17 mouse cellular contexts compared by ENCODE assay signal in the genomic region with DNA sequence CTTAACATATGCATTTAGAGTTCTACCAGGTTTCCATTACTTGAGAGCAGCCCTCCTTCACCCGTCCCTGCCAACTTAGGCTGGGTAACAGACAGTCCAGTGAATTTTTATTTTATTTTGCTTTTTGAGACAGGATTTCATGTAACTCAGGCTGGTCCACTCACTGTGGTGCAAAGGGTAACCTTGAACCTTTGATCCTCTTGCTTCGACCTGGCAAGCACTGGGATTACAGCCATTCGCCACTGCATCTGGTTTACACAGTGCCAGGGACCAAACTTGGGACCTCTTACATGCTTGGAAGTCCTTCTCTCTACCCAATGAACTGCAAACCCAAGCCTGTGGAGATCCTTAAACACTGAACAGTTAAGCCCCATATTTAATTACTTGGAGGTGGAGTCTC.
"Had no signal": no experiment of that assay in that cellular context is flagged by ENCODE, and none has a peak within 500 bp of the region (broad histone marks: within the 10 kb centered on the region; RNA-seq: fewer than 3 reads in every experiment).

No protein-coding gene starts in this region.

- H3K27me3 ChIP-seq: hindbrain, embryonic 12.5 days; intestine, embryonic 15.5 days; limb, embryonic 12.5 days had no signal

- H3K36me3 ChIP-seq: heart, embryonic 10.5 days; heart, embryonic 12.5 days; hindbrain, embryonic 10.5 days; hindbrain, embryonic 12.5 days; intestine, embryonic 15.5 days; limb, embryonic 10.5 days; limb, embryonic 12.5 days had no signal

- DNase-seq: gastrocnemius, postnatal 25 days had no signal

- H3K4me2 ChIP-seq: heart, embryonic 12.5 days; hindbrain, embryonic 12.5 days; hindbrain, embryonic 14.5 days; intestine, embryonic 15.5 days; limb, embryonic 12.5 days; liver, embryonic 11.5 days had no signal

- H3K9ac ChIP-seq: heart, embryonic 12.5 days; hindbrain, embryonic 12.5 days; hindbrain, embryonic 14.5 days; intestine, embryonic 15.5 days; limb, embryonic 12.5 days; liver, embryonic 14.5 days had no signal

- H3K9me3 ChIP-seq: heart, embryonic 10.5 days; heart, embryonic 12.5 days; hindbrain, embryonic 10.5 days; hindbrain, embryonic 12.5 days; intestine, embryonic 15.5 days; limb, embryonic 10.5 days; limb, embryonic 12.5 days had no signal

- ATAC-seq: forebrain, embryonic 16.5 days; hindbrain, embryonic 16.5 days; intestine, embryonic 15.5 days; intestine, postnatal 0 days had no signal

- H3K4me3 ChIP-seq: gastrocnemius, adult 2 months; heart, embryonic 10.5 days; heart, embryonic 12.5 days; hindbrain, embryonic 10.5 days; hindbrain, embryonic 12.5 days; intestine, embryonic 15.5 days; layer of hippocampus, adult 2 months; left cerebral cortex, adult 2 months; limb, embryonic 10.5 days; limb, embryonic 12.5 days had no signal

- H3K4me1 ChIP-seq: heart, embryonic 10.5 days; heart, embryonic 12.5 days; hindbrain, embryonic 12.5 days; intestine, embryonic 15.5 days had no signal

- H3K27ac ChIP-seq: gastrocnemius, adult 2 months; heart, embryonic 10.5 days; hindbrain, embryonic 10.5 days; hindbrain, embryonic 12.5 days; hindbrain, embryonic 14.5 days; intestine, embryonic 15.5 days; layer of hippocampus, adult 2 months; left cerebral cortex, adult 2 months; limb, embryonic 10.5 days; limb, embryonic 12.5 days; liver, embryonic 14.5 days had no signal
